Mouse (Mus musculus) myocyte (in vitro differentiated cells): ENCODE measurements at regions not wholly inside any gene's neighbourhood (a gene's known extent, or its start where the extent isn't known, plus 50 kb on each side); places are given as distances from the start of the nearest gene placed in this dataset.

ENCODE experiments used
- E2F4 ChIP-seq: IDR thresholded peaks from one replicate; pipeline ENCODE4 v1.6.1; 2011; ENCODE audit warnings: mild to moderate bottlenecking, control low read depth, moderate library complexity; ENCODE audit not compliant: insufficient read depth
- MAX ChIP-seq: IDR thresholded peaks from one replicate; pipeline ENCODE4 v1.6.1; 2011; ENCODE audit warnings: low read depth, mild to moderate bottlenecking, control low read depth
- MYOD1 ChIP-seq, 3 experiments: IDR thresholded peaks; one replicate each; pipeline ENCODE4 v1.6.1; 2011; ENCODE audit warnings: control low read depth in 2 of 3, low read depth in 2 of 3, mild to moderate bottlenecking in 2 of 3, moderate library complexity in 1 of 3; ENCODE audit not compliant: insufficient read length in 2 of 3, control insufficient read depth in 1 of 3
- POLR2A ChIP-seq: IDR thresholded peaks from one replicate; pipeline ENCODE4 v1.6.1; 2011; ENCODE audit warnings: low read depth, mild to moderate bottlenecking, control low read depth, moderate library complexity; ENCODE audit not compliant: insufficient read length
- POLR2AphosphoS2 ChIP-seq: IDR thresholded peaks from one replicate; pipeline ENCODE4 v1.6.1; 2011; ENCODE audit warnings: low read depth, control low read depth; ENCODE audit not compliant: insufficient read length

GRCm38 (mm10) chr5:77494601-77495000, 86.8 kb upstream of the Igfbp7 start:
- no peak for TF ChIP-seq MAX
- no peak for TF ChIP-seq E2F4
- no peak for TF ChIP-seq POLR2A
- TF ChIP-seq POLR2AphosphoS2: no peak
- TF ChIP-seq MYOD1 (IDR thresholded peaks at IDR 0.05; ENCODE audit: control insufficient read depth in 1 of 3, insufficient read length in 2 of 3, low read depth in 2 of 3): no peak
